Mouse (Mus musculus) hindbrain, postnatal 0 days (tissue): ENCODE data around the gene Gabrg3. TPM values are rescaled to one million over a fixed set of nuclear protein-coding genes. Genes with fewer than 3 reads are reported as not detected.

Experiments used
- ATAC-seq: fragments of 200-750 bp; cut with Nextera tagmentation; 2 replicates; pipeline ENCODE4 v1.8.0; 2017; ENCODE audit warnings: mild to moderate bottlenecking, moderate TSS enrichment, moderate library complexity
- DNase-seq: peaks from one replicate; pipeline ENCODE4 v3.0.0-alpha.2; 2015; ENCODE audit warnings: low spot score
- H3K27ac ChIP-seq: fragments of 300-500 bp; sonication (generic); 2 replicates; pipeline ENCODE4 v1.5.1; 2014; ENCODE audit warnings: mild to moderate bottlenecking
- H3K27me3 ChIP-seq: fragments of 300-500 bp; sonication (generic); 2 replicates; pipeline ENCODE4 v1.6.1; 2014; ENCODE audit warnings: low read length, mixed read lengths; ENCODE audit not compliant: insufficient read depth
- H3K36me3 ChIP-seq: fragments of 300-500 bp; sonication (generic); 2 replicates; pipeline ENCODE4 v1.6.1; 2014; ENCODE audit warnings: low read length, mixed read lengths; ENCODE audit not compliant: insufficient read depth
- H3K4me1 ChIP-seq: fragments of 300-500 bp; sonication (generic); 2 replicates; pipeline ENCODE4 v1.6.1; 2014; ENCODE audit warnings: antibody characterized with exemption, low read length, mixed read lengths; ENCODE audit not compliant: insufficient read depth
- H3K4me2 ChIP-seq: fragments of 300-500 bp; sonication (generic); 2 replicates; pipeline ENCODE4 v1.6.1; 2014; ENCODE audit warnings: low read depth, mild to moderate bottlenecking, low read length, moderate library complexity, mixed read lengths
- H3K4me3 ChIP-seq: fragments of 300-500 bp; sonication (generic); 2 replicates; pipeline ENCODE4 v1.5.1; 2014; ENCODE audit warnings: low read length
- H3K9ac ChIP-seq: fragments of 300-500 bp; sonication (generic); replicated peaks from 2 replicates; pipeline ENCODE4 v1.6.1; 2014; ENCODE audit warnings: mild to moderate bottlenecking, low read length, moderate library complexity, mixed read lengths
- H3K9me3 ChIP-seq: fragments of 300-500 bp; sonication (generic); 2 replicates; pipeline ENCODE4 v1.6.1; 2016; ENCODE audit warnings: low read length, mixed read lengths
- CTCF ChIP-seq: IDR thresholded peaks from 2 replicates; pipeline ENCODE4 v1.5.1; 2016; ENCODE audit warnings: antibody characterized with exemption, control low read depth, low read depth
- WGBS: fragments of 180-500 bp; shearing (Covaris S2); extraction: QIAGEN DNeasy Blood & Tissue Kit; methylation state at CpG from one replicate; pipeline ENCODE4 v1.1.7; 2014; 5-methylcytosine and 5-hydroxymethylcytosine counted together
- polyA plus RNA-seq: library from polyadenylated mRNA; unstranded; fragments of >200 nt; fragmentation: Nextera tagmentation; extraction: Ambion mirVana; gene quantifications from 2 replicates; pipeline ENCODE4 v1.2.1, GENCODE M21; 2015
- total RNA-seq: library from RNA; depleted of rRNA; stranded (reverse); fragments of >200 nt; gene quantifications from 2 replicates; pipeline ENCODE4 v1.2.3, GENCODE M21; 2014

Gabrg3 gene
- total and polyA plus RNA-seq, 2 experiments from 2014 or later, result 8.4 to 13.0 TPM

DNA sequence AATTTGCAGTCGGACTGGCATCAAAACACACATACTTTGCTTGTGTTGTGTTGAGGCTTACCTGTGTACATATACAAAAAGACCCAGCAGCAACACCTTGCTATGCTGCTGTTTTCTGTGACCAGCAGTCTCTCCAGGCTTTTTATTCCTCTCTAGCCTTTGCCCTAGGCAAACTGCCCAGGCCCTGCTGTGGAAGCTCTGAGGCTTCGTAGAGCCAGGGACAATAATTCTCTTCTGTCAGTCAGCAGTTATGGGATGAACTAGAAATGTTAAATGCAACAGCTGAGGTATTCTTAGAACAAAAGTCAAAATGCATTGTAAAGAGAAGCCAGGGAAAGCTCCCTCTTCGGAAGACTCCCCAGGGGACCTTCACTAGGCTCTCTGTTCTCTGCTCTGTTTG is 220.1 kb downstream of the Gabrg3 start:
- no peaks in the 10 kb centered on the region for H3K27me3 ChIP-seq
- H3K4me1 ChIP-seq, result no peaks in the 10 kb centered on the region
- 36% methylated on average over 3 of the region's 3 CpGs for WGBS
- H3K27ac ChIP-seq, result no peak overlapping the region
- H3K9me3 ChIP-seq, result no peaks in the 10 kb centered on the region
- no peaks in the 10 kb centered on the region for H3K36me3 ChIP-seq
- no peak overlapping the region for H3K9ac ChIP-seq
- DNase-seq (no peak), ATAC-seq (no peak)
- H3K4me2 ChIP-seq, result no peak overlapping the region
- no peak overlapping the region for H3K4me3 ChIP-seq
- TF ChIP-seq CTCF, result no peak

DNA sequence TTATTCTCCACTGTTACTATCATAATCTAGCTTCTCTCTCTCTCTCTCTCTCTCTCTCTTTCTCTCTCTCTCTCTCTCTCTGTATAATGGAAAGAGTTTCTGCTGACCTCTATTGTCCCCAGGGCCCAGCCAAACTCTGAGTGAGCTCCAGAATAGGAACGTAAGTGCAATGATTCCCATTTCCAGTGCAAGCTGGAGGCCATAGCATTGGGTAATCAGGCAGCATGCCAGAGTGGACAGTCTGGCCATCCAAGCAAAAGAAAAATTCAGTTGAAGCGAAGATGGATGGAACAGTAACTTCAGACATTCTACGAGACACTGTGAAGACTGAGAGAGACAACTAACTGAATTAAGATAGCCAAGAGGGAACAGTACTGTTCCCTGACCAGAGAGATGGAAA is 228.8 kb downstream of the Gabrg3 start:
- 81% methylated on average over 3 of the region's 3 CpGs for WGBS
- ATAC-seq (no peak), DNase-seq (no peak)

DNA sequence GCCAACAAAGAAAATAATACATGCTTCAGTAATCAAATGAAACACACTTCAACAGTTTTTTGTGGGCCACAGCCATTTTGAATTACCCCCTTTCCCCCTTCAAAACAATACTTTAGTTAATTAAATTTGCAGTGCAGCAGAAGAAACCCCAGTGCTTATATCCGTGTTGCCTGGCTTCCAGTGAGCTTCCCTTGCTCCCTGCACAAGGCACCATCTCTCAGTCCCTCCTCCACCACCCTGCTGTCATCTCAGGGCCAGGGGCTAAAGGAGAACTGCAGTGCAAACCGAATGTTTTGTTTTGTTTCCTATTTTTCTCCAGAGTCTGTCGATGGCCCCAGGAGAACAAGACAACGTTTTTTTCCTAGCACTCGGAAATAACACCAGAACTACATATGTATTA is 233.2 kb downstream of the Gabrg3 start:
- Histone ChIP-seq H3K27me3 (no peaks in the 10 kb centered on the region), H3K4me3 (no peak overlapping the region), H3K4me1 (no peaks in the 10 kb centered on the region), H3K4me2 (no peak overlapping the region), H3K9ac (no peak overlapping the region), H3K36me3 (no peaks in the 10 kb centered on the region), H3K27ac (no peak overlapping the region), H3K9me3 (no peaks in the 10 kb centered on the region)
- TF ChIP-seq CTCF, result no peak
- no peak for DNase-seq
- WGBS, result 20% methylated on average over 5 of the region's 5 CpGs
- no peak for ATAC-seq

More for the DNA sequence above, 228.8 kb downstream of the Gabrg3 start:
- Histone ChIP-seq H3K36me3 (no peaks in the 10 kb centered on the region), H3K4me1 (no peaks in the 10 kb centered on the region), H3K9ac (no peak overlapping the region), H3K4me3 (no peak overlapping the region), H3K4me2 (no peak overlapping the region), H3K27me3 (no peaks in the 10 kb centered on the region), H3K9me3 (no peaks in the 10 kb centered on the region), H3K27ac (no peak overlapping the region)
- no peak for TF ChIP-seq CTCF

DNA sequence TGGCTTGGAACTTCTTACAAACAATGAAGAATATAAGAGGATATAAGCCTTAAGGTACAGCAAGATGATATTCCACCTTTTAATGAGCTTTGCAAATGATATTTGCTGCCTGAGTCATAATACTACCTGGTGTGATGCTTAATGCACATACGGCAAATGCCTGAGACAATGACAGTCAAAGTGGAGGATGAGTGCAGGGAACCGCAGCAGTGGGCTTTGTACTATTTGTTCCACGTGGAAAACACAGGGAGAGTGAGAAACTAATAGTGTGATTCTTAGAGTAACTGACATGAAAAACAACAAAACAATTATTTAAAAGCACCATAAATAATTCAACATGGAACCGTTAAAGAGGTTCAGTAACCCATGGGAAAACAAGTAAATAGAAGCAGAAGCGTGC is 236.2 kb downstream of the Gabrg3 start:
- Histone ChIP-seq H3K9ac (no peak overlapping the region), H3K4me1 (no peaks in the 10 kb centered on the region), H3K4me3 (no peak overlapping the region), H3K9me3 (no peaks in the 10 kb centered on the region), H3K36me3 (no peaks in the 10 kb centered on the region), H3K4me2 (no peak overlapping the region), H3K27me3 (no peaks in the 10 kb centered on the region), H3K27ac (no peak overlapping the region)
- no peak for ATAC-seq
- DNase-seq, result no peak
- TF ChIP-seq CTCF, result no peak
- 56% methylated on average over 5 of the region's 5 CpGs for WGBS

DNA sequence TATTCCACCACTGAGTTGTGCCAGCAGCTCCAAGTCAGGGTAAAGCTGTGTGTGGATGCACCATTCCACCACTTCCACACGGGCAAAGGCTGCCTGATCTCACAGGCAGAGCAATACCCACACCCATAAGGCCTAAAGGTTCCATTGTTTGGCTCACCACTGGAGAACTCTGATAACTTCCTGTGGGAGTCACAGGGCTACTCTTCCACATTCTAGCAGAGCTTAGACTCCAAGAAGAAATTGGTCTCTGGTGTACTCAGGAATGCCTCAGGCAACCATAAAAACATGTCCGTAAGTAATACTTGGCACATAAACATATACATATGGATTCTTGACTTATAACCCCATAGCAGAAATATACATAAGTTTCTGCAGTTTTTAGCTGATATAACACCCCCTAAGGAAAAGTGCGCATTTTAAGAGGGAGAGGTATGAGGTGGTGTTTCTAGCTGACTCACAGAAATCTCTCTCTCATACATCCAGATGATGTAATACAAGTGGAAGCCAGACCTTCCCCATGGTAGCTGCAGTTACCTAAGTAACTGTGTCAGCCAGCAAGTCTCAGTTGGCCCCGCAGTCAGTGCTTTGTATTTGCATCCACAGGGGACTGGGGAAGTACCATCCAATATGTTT is 248.8 kb downstream of the Gabrg3 start:
- no peaks in the 10 kb centered on the region for H3K4me1 ChIP-seq
- DNase-seq (no peak), ATAC-seq (no peak)
- no peak overlapping the region for H3K4me3 ChIP-seq
- no peak overlapping the region for H3K4me2 ChIP-seq
- H3K36me3 ChIP-seq, result no peaks in the 10 kb centered on the region
- TF ChIP-seq CTCF, result no peak
- H3K9ac ChIP-seq, result no peak overlapping the region
- no peak overlapping the region for H3K27ac ChIP-seq
- WGBS, result 80% methylated on average over 4 of the region's 4 CpGs
- H3K27me3 ChIP-seq, result no peaks in the 10 kb centered on the region
- no peaks in the 10 kb centered on the region for H3K9me3 ChIP-seq

DNA sequence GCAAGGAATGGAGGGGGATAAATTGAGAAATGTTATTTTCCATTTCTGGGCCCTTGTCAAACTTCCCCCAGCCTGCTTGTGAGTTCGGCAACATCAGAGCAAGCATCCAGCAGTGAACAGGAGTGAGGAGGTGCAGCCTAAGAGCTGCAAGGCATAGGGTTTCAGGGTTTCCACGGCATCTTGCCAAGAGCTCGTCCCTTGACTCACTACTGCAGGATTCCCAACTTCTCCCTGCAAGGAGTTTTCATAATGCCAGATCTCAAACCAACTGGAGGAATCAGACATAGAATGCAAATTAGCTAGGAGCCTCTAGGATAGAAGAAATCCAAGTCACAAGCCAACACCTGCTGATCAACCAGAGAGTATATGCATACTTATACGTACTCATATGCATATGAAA is 254.0 kb downstream of the Gabrg3 start:
- H3K27me3 ChIP-seq, result no peaks in the 10 kb centered on the region
- no peaks in the 10 kb centered on the region for H3K36me3 ChIP-seq
- 71% methylated on average over 4 of the region's 4 CpGs for WGBS
- no peak overlapping the region for H3K27ac ChIP-seq
- TF ChIP-seq CTCF, result no peak
- no peak overlapping the region for H3K4me3 ChIP-seq
- no peak overlapping the region for H3K9ac ChIP-seq
- H3K4me1 ChIP-seq, result no peaks in the 10 kb centered on the region
- H3K4me2 ChIP-seq, result no peak overlapping the region
- DNase-seq (no peak), ATAC-seq (no peak)
- H3K9me3 ChIP-seq, result no peaks in the 10 kb centered on the region

DNA sequence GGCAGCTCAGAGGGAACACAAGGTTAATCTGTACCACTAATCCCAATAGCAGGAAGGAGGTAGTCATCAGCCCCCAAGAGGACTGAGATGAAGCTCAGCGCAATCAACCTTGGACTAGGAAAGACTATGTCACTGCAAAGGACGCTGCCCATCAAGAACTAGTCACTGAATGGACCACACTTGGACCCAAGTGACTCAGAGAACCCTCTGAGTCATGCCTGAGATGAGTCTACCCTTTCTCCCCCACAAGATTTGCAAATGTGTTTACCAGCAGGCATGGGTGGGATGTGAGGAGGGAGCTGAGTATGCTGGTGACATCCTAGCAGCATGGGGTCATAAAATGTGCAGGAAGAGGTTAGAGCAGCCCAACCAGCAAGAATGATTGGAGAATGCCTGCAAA is 254.5 kb downstream of the Gabrg3 start:
- Histone ChIP-seq H3K4me3 (no peak overlapping the region), H3K27me3 (no peaks in the 10 kb centered on the region), H3K36me3 (no peaks in the 10 kb centered on the region), H3K9me3 (no peaks in the 10 kb centered on the region), H3K4me1 (no peaks in the 10 kb centered on the region), H3K27ac (no peak overlapping the region), H3K4me2 (no peak overlapping the region), H3K9ac (no peak overlapping the region)
- DNase-seq (no peak), ATAC-seq (no peak)
- 80% methylated on average over 2 of the region's 2 CpGs for WGBS
- no peak for TF ChIP-seq CTCF
